In the genomic region with DNA sequence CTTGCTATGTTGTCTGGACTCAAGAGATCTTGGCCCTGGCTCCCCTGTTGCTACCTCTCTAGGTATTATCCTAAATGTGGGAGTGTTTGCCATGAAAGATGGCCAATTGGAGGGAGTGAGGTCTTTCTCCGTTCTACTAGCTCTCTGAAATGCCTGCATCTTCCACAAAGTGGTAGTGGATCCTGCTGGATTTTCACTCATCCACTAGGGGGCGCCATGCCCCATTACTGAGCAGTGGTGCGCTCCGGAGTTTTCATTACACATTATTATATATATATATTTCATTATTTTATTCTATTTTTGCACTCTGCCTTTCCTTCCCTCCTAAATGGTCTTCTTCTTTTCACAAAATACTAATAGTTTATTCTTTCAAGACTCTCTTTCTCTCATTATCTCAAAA, we compare ENCODE assay signal across 9 mouse cellular contexts.
DNase-seq lines count a peak whose midpoint lies in the region; ATAC-seq and TF ChIP-seq lines count a peak whose summit lies in the region.
"Had no signal": no experiment of that assay in that cellular context is flagged by ENCODE, and none has a peak within 500 bp of the region (broad histone marks: within the 10 kb centered on the region; RNA-seq: fewer than 3 reads in every experiment).

No protein-coding gene starts in this region.

- no peaks in the 10 kb centered on the region for H3K27me3 ChIP-seq in liver, embryonic 12.5 days (replicated peaks)
- H3K27me3 ChIP-seq: midbrain, embryonic 12.5 days had no signal

- WGBS in liver, embryonic 12.5 days (ENCODE audit: insufficient replicate concordance) = 23% methylated on average over 4 of the region's 4 CpGs

- DNase-seq in kidney, adult 18-20 months = peak; percentile 60
- no peak for DNase-seq in kidney, adult 11 months
- DNase-seq in ES-E14 (ENCODE audit: low read depth, low spot score) = peak; percentile 34
- DNase-seq in c-Kit-positive CD71-positive TER-119-negative erythroid progenitor cells, embryonic 14.5 days (ENCODE audit: low read depth) = peak; percentile 55
- peak; percentile 60 to 66 for DNase-seq in gastrocnemius, postnatal 4 days (ENCODE audit: low spot score in 2 of 2)
- DNase-seq in retina, postnatal 1 day = peak; percentile 66

- no peak overlapping the region for H3K4me2 ChIP-seq in liver, embryonic 12.5 days

- H3K4me1 ChIP-seq in ES-E14 (ENCODE audit: control insufficient read depth in 2 of 2, insufficient read depth in 2 of 2, low read length in 2 of 2, poor library complexity in 1 of 2) = no peaks in the 10 kb centered on the region
- peaks cover 14% of the 10 kb centered on the region for H3K4me1 ChIP-seq in liver, embryonic 12.5 days

- no peak overlapping the region for H3K4me3 ChIP-seq in ES-E14 (ENCODE audit: insufficient read depth in 1 of 2, low read depth in 1 of 2, low read length in 2 of 2, poor library complexity in 1 of 2, severe bottlenecking in 1 of 2)
- H3K4me3 ChIP-seq in liver, embryonic 12.5 days = no peak overlapping the region
- H3K4me3 ChIP-seq: midbrain, embryonic 12.5 days had no signal

- in situ Hi-C loops in ES-E14 (cut with MboI; ENCODE audit: low sequenced_read_pairs in 2 of 2, unreplicated experiment in 2 of 2) = no loop called here

- ATAC-seq in liver, embryonic 12.5 days = no peak
- no peak for ATAC-seq in activated CD4-positive, CD25-positive, alpha-beta regulatory T cell, adult 4 months

- H3K9ac ChIP-seq in ES-E14 (ENCODE audit: insufficient read depth, low read depth, low read length, poor library complexity, severe bottlenecking) = no peak overlapping the region
- H3K9ac ChIP-seq in liver, embryonic 12.5 days = no peak overlapping the region
- H3K9ac ChIP-seq: midbrain, embryonic 12.5 days had no signal

- no peaks in the 10 kb centered on the region for H3K9me3 ChIP-seq in ES-E14 (ENCODE audit: control insufficient read depth, insufficient read depth, low read depth, low read length)
- no peaks in the 10 kb centered on the region for H3K9me3 ChIP-seq in liver, embryonic 12.5 days (replicated peaks)
- H3K9me3 ChIP-seq: midbrain, embryonic 12.5 days had no signal

- H3K27ac ChIP-seq in ES-E14 (ENCODE audit: insufficient read depth, low read depth, low read length, poor library complexity, severe bottlenecking) = no peak overlapping the region
- 0 out of 2 replicates have a peak overlapping the region, but pooled peaks have one; percentile 10 for H3K27ac ChIP-seq in liver, embryonic 12.5 days

- no peaks in the 10 kb centered on the region for H3K36me3 ChIP-seq in ES-E14 (ENCODE audit: control insufficient read depth, insufficient read depth, low read length, poor library complexity, severe bottlenecking)
- 0 out of 2 replicates have a peak, but pooled peaks cover 4% of the 10 kb centered on the region for H3K36me3 ChIP-seq in liver, embryonic 12.5 days
- H3K36me3 ChIP-seq: midbrain, embryonic 12.5 days had no signal

TF ChIP-seq in ES-E14, 5 proteins besides CTCF, POLR2A, EP300 and RAD21:
- TF ChIP-seq ZNF384 (IDR thresholded peaks at IDR 0.05; ENCODE audit: low read depth, low read length) (no peak), MAFK (IDR thresholded peaks at IDR 0.05; ENCODE audit: insufficient read depth, low read depth, low read length) (no peak), CHD2 (IDR thresholded peaks at IDR 0.05; ENCODE audit: low read depth, low read length) (no peak), ZC3H11A (IDR thresholded peaks at IDR 0.05; ENCODE audit: borderline replicate concordance, low read depth, low read length) (no peak), HCFC1 (IDR thresholded peaks at IDR 0.05; ENCODE audit: borderline replicate concordance, insufficient read depth, low read length) (no peak)
